Mouse (Mus musculus): Measurements from ENCODE around the gene Atp1a2. TPM values are rescaled to one million over a fixed set of nuclear protein-coding genes. Genes with fewer than 3 reads are reported as not detected.

The Atp1a2 gene
- total RNA-seq, 1 experiment = 0.31 TPM

DNA sequence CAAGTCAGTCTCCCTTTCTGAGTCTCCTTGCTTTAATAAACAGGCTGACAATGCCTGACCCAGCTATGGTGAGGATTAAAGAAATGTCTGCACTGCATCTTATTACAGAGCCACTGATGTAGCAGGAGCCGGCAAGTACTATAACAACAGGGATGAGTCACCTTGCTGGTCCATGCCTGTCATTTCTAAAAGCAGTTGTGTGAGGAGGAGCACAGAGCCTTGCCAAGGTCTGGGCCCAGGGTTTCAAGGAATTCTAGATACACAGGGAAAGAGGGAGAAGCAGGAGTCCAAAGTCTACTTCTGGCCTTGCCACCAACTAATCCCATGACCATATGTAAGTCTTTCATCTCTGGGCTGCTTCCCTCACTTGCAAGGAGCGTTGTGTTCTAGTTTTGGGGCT lies 5.0 kb downstream of the Atp1a2 start:
- H3K9me3 ChIP-seq (ENCODE audit: control insufficient read depth, insufficient read depth, low read depth, low read length) = no peaks in the 10 kb centered on the region
- TF ChIP-seq CHD2 (IDR thresholded peaks at IDR 0.05; ENCODE audit: low read depth, low read length) (no peak), MAFK (IDR thresholded peaks at IDR 0.05; ENCODE audit: insufficient read depth, low read depth, low read length) (no peak)
- H3K9ac ChIP-seq (ENCODE audit: insufficient read depth, low read depth, low read length, poor library complexity, severe bottlenecking) = no peak overlapping the region
- H3K4me3 ChIP-seq (ENCODE audit: insufficient read depth in 1 of 2, low read depth in 1 of 2, low read length in 2 of 2, poor library complexity in 1 of 2, severe bottlenecking in 1 of 2) = no peak overlapping the region
- H3K27ac ChIP-seq (ENCODE audit: insufficient read depth, low read depth, low read length, poor library complexity, severe bottlenecking) = no peak overlapping the region
- DNase-seq (ENCODE audit: low read depth, low spot score) = no peak
- H3K4me1 ChIP-seq (ENCODE audit: control insufficient read depth in 2 of 2, insufficient read depth in 2 of 2, low read length in 2 of 2, poor library complexity in 1 of 2) = peaks cover 0 to 7% of the 10 kb centered on the region in 2 experiments; a peak in 1 of 4 replicates
- in situ Hi-C loops (cut with MboI; ENCODE audit: low sequenced_read_pairs in 2 of 2, unreplicated experiment in 2 of 2) = no loop called here
- H3K36me3 ChIP-seq (ENCODE audit: control insufficient read depth, insufficient read depth, low read length, poor library complexity, severe bottlenecking) = no peaks in the 10 kb centered on the region

DNA sequence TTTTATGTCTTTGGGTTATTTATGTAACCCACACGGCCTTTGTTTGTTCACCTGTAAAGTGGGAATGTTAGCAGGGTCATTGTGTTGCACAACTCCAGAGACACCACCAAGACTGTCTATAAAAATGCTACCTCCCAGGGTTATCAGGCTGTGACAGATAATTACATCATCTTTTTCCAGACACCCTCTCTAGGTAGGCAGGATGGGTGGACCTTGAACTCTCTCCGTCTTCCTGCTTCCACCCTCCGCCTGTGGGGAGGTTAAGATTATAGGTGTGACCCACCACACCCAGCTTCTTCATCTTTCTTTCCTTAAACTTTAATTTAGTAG lies 8.3 kb downstream of the Atp1a2 start:
- no peak for TF ChIP-seq CHD2 (IDR thresholded peaks at IDR 0.05; ENCODE audit: low read depth, low read length)
- no peak for TF ChIP-seq HCFC1 (IDR thresholded peaks at IDR 0.05; ENCODE audit: borderline replicate concordance, insufficient read depth, low read length)
- no peak for TF ChIP-seq ZC3H11A (IDR thresholded peaks at IDR 0.05; ENCODE audit: borderline replicate concordance, low read depth, low read length)
- TF ChIP-seq MAFK (IDR thresholded peaks at IDR 0.05; ENCODE audit: insufficient read depth, low read depth, low read length) = no peak
- TF ChIP-seq ZNF384 (IDR thresholded peaks at IDR 0.05; ENCODE audit: low read depth, low read length) = no peak
- Histone ChIP-seq H3K9ac (ENCODE audit: insufficient read depth, low read depth, low read length, poor library complexity, severe bottlenecking) (no peak overlapping the region), H3K36me3 (ENCODE audit: control insufficient read depth, insufficient read depth, low read length, poor library complexity, severe bottlenecking) (no peaks in the 10 kb centered on the region), H3K9me3 (ENCODE audit: control insufficient read depth, insufficient read depth, low read depth, low read length) (no peaks in the 10 kb centered on the region), H3K4me1 (ENCODE audit: control insufficient read depth in 2 of 2, insufficient read depth in 2 of 2, low read length in 2 of 2, poor library complexity in 1 of 2) (no peaks in the 10 kb centered on the region), H3K27ac (ENCODE audit: insufficient read depth, low read depth, low read length, poor library complexity, severe bottlenecking) (no peak overlapping the region), H3K4me3 (ENCODE audit: insufficient read depth in 1 of 2, low read depth in 1 of 2, low read length in 2 of 2, poor library complexity in 1 of 2, severe bottlenecking in 1 of 2) (no peak overlapping the region)
- in situ Hi-C loops (cut with MboI; ENCODE audit: low sequenced_read_pairs in 2 of 2, unreplicated experiment in 2 of 2) = no loop called here
- no peak for DNase-seq (ENCODE audit: low read depth, low spot score)

GRCm38 (mm10) chr1:172288900-172289616 lies 8.8 kb downstream of the Atp1a2 start:
- Histone ChIP-seq H3K36me3 (ENCODE audit: control insufficient read depth, insufficient read depth, low read length, poor library complexity, severe bottlenecking) (no peaks in the 10 kb centered on the region), H3K9me3 (ENCODE audit: control insufficient read depth, insufficient read depth, low read depth, low read length) (no peaks in the 10 kb centered on the region), H3K9ac (ENCODE audit: insufficient read depth, low read depth, low read length, poor library complexity, severe bottlenecking) (no peak overlapping the region), H3K4me1 (ENCODE audit: control insufficient read depth in 2 of 2, insufficient read depth in 2 of 2, low read length in 2 of 2, poor library complexity in 1 of 2) (no peaks in the 10 kb centered on the region), H3K27ac (ENCODE audit: insufficient read depth, low read depth, low read length, poor library complexity, severe bottlenecking) (no peak overlapping the region), H3K4me3 (ENCODE audit: insufficient read depth in 1 of 2, low read depth in 1 of 2, low read length in 2 of 2, poor library complexity in 1 of 2, severe bottlenecking in 1 of 2) (no peak overlapping the region)
- in situ Hi-C loops (cut with MboI; ENCODE audit: low sequenced_read_pairs in 2 of 2, unreplicated experiment in 2 of 2) = no loop called here
- TF ChIP-seq HCFC1 (IDR thresholded peaks at IDR 0.05; ENCODE audit: borderline replicate concordance, insufficient read depth, low read length) (no peak), ZNF384 (IDR thresholded peaks at IDR 0.05; ENCODE audit: low read depth, low read length) (no peak), ZC3H11A (IDR thresholded peaks at IDR 0.05; ENCODE audit: borderline replicate concordance, low read depth, low read length) (no peak), CHD2 (IDR thresholded peaks at IDR 0.05; ENCODE audit: low read depth, low read length) (no peak), MAFK (IDR thresholded peaks at IDR 0.05; ENCODE audit: insufficient read depth, low read depth, low read length) (no peak)
- no peak for DNase-seq (ENCODE audit: low read depth, low spot score)

DNA sequence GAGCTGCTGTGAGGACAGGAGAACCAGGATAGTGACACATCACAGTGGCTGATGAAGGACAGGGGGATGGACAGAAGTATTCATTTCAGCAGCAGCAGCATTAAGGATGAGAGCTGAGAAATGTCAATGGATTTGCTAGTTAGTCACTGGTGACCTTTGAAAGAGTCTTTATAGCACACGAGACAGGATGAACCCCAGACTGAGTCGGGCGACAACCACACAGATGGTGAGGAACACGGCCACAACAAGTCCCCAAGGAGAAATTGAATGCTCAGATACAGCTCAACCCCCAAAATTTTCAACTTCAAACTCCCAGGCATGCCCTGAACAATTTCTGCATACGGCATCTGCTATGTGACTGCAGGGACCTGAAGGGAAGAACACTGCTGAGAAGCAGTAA lies 11.1 kb downstream of the Atp1a2 start:
- no peak overlapping the region for H3K9ac ChIP-seq (ENCODE audit: insufficient read depth, low read depth, low read length, poor library complexity, severe bottlenecking)
- no peaks in the 10 kb centered on the region for H3K36me3 ChIP-seq (ENCODE audit: control insufficient read depth, insufficient read depth, low read length, poor library complexity, severe bottlenecking)
- H3K9me3 ChIP-seq (ENCODE audit: control insufficient read depth, insufficient read depth, low read depth, low read length) = no peaks in the 10 kb centered on the region
- H3K4me1 ChIP-seq (ENCODE audit: control insufficient read depth in 2 of 2, insufficient read depth in 2 of 2, low read length in 2 of 2, poor library complexity in 1 of 2) = 0 out of 4 replicates have a peak, but pooled peaks cover 0 to 1% of the 10 kb centered on the region in 2 experiments
- H3K27ac ChIP-seq (ENCODE audit: insufficient read depth, low read depth, low read length, poor library complexity, severe bottlenecking) = no peak overlapping the region
- DNase-seq (ENCODE audit: low read depth, low spot score) = no peak
- H3K4me3 ChIP-seq (ENCODE audit: insufficient read depth in 1 of 2, low read depth in 1 of 2, low read length in 2 of 2, poor library complexity in 1 of 2, severe bottlenecking in 1 of 2) = no peak overlapping the region
- TF ChIP-seq MAFK (IDR thresholded peaks at IDR 0.05; ENCODE audit: insufficient read depth, low read depth, low read length) (no peak), HCFC1 (IDR thresholded peaks at IDR 0.05; ENCODE audit: borderline replicate concordance, insufficient read depth, low read length) (no peak), ZC3H11A (IDR thresholded peaks at IDR 0.05; ENCODE audit: borderline replicate concordance, low read depth, low read length) (no peak), ZNF384 (IDR thresholded peaks at IDR 0.05; ENCODE audit: low read depth, low read length) (no peak), CHD2 (IDR thresholded peaks at IDR 0.05; ENCODE audit: low read depth, low read length) (no peak)
- in situ Hi-C loops (cut with MboI; ENCODE audit: low sequenced_read_pairs in 2 of 2, unreplicated experiment in 2 of 2) = no loop called here

- no peak overlapping the region for H3K9ac ChIP-seq (ENCODE audit: insufficient read depth, low read depth, low read length, poor library complexity, severe bottlenecking)
- H3K36me3 ChIP-seq (ENCODE audit: control insufficient read depth, insufficient read depth, low read length, poor library complexity, severe bottlenecking) = no peaks in the 10 kb centered on the region
- no peak for DNase-seq (ENCODE audit: low read depth, low spot score)
- in situ Hi-C loops (cut with MboI; ENCODE audit: low sequenced_read_pairs in 2 of 2, unreplicated experiment in 2 of 2) = no loop called here
- peaks cover 0 to 4% of the 10 kb centered on the region in 2 experiments; a peak in 1 of 4 replicates for H3K4me1 ChIP-seq (ENCODE audit: control insufficient read depth in 2 of 2, insufficient read depth in 2 of 2, low read length in 2 of 2, poor library complexity in 1 of 2)
- TF ChIP-seq HCFC1 (IDR thresholded peaks at IDR 0.05; ENCODE audit: borderline replicate concordance, insufficient read depth, low read length) (no peak), CHD2 (IDR thresholded peaks at IDR 0.05; ENCODE audit: low read depth, low read length) (no peak), ZNF384 (IDR thresholded peaks at IDR 0.05; ENCODE audit: low read depth, low read length) (no peak), MAFK (IDR thresholded peaks at IDR 0.05; ENCODE audit: insufficient read depth, low read depth, low read length) (no peak), ZC3H11A (IDR thresholded peaks at IDR 0.05; ENCODE audit: borderline replicate concordance, low read depth, low read length) (no peak)
- H3K9me3 ChIP-seq (ENCODE audit: control insufficient read depth, insufficient read depth, low read depth, low read length) = no peaks in the 10 kb centered on the region
- no peak overlapping the region for H3K4me3 ChIP-seq (ENCODE audit: insufficient read depth in 1 of 2, low read depth in 1 of 2, low read length in 2 of 2, poor library complexity in 1 of 2, severe bottlenecking in 1 of 2)
- H3K27ac ChIP-seq (ENCODE audit: insufficient read depth, low read depth, low read length, poor library complexity, severe bottlenecking) = no peak overlapping the region
These were observed 13.6 kb downstream of the Atp1a2 start for GRCm38 (mm10) chr1:172284221-172284620.

Data from ES-E14 (cell line).